Mouse (Mus musculus): ENCODE measurements around the gene Ddx31. TPM values are rescaled to one million over a fixed set of nuclear protein-coding genes. Genes with fewer than 3 reads are reported as not detected.
A peak's percentile ranks its signal among the peaks of the same experiment; 100 is the strongest.

The Ddx31 gene
- polyA plus RNA-seq, 1 experiment from 2014 or later, result 14.8 TPM

DNA sequence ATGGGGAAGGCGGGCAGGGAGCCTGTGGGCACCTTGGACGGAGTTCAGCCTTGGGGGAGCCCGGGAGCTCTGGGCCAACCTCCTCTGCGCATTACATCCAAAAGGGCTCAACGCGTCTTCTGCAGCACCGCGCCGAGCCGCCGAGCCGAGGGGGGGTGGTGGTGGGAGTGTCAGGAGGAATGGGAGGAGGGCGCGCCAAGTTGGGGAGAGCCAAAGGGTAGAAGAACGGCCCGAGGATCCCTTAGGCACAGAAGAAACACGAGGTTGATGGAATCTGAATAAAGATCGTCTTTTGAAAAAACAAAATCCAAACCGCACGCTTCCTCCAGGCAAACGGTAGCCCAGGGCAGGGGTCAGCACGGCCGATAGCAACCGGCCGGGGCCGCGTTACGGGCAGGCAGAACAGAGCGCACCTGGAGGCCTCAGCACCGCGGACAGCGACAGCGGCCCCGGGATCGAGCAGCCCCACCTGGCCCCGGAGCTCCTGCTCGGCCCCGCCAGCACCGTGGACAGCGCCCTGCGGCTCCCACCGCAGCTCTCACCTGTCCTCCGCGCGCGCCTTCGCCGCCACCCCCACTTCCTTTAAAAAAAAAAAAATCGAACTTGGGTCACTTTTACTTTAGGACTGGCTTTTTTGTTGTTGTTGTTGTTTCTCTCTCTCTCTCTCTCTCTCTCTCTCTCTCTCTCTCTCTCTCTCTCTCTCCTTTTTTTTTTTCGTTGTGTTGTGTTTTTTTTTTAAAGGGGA, 75.7 kb downstream of the Ddx31 start:
- H3K9ac ChIP-seq, result no peak overlapping the region
- H3K9me3 ChIP-seq, result no peaks in the 10 kb centered on the region
- under 1% methylated on average over 50 of the region's 50 CpGs for WGBS
- H3K4me2 ChIP-seq, result no peak overlapping the region
- no peak overlapping the region for H3K27ac ChIP-seq
- H3K4me3 ChIP-seq, result no peak overlapping the region
- no peaks in the 10 kb centered on the region for H3K36me3 ChIP-seq
- peaks cover 17% of the 10 kb centered on the region for H3K4me1 ChIP-seq
- peaks cover 98% of the 10 kb centered on the region for H3K27me3 ChIP-seq
- ATAC-seq (ENCODE audit: insufficient number of reproducible peaks, low FRiP score, low TSS enrichment, low read depth), result no peak

DNA sequence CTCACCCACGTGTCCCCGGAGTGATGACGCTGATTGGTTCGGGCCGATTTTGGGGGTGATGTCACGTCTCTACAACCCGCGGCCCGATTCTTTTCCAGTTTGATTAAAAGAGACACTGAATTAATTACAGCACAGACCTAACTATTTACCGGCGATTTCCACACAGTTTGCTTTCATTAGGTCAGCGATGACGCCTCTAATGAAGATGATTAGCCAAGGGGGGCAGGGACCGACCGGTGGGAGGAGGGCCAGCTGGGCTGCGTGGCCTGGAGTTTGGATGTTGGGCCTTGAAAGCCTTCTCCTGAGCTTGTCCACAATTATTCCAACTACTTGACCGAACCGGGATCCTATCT, 76.3 kb downstream of the Ddx31 start, which contains the start of gene Barhl1:
Gene Barhl1 (minus strand): TSS at position 156 of the 353 bp plus-strand sequence.
- Histone ChIP-seq H3K4me2 (no peak within 1 kb of the TSS), H3K4me1 (peaks cover 13% of the 10 kb centered on the region), H3K36me3 (no peaks in the 10 kb centered on the region), H3K27ac (no peak within 1 kb of the TSS), H3K9me3 (no peaks in the 10 kb centered on the region), H3K4me3 (no peak within 1 kb of the TSS), H3K9ac (no peak within 1 kb of the TSS), H3K27me3 (peaks cover 98% of the 10 kb centered on the region)
- WGBS, result 2% methylated on average over 18 of the region's 18 CpGs
- ATAC-seq (ENCODE audit: insufficient number of reproducible peaks, low FRiP score, low TSS enrichment, low read depth), result no peak

DNA sequence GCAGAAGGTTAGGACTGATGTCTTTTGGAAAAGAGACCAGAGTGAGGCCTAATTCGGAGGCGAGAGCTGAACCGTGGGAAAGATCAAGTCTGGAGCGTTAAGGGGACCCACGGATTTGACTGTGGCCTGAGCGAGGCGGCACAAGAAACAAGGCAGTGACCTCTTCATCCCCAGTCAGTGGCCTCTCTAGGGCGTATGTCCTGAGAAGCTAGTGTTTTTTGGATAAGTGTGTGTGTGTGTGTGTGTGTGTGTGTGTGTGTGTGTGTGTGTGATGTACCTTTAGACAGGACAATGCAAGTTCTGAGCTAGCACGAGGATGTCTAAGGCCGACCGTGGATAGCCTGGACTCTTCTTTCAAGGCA, 76.9 kb downstream of the Ddx31 start:
- Histone ChIP-seq H3K4me3 (no peak overlapping the region), H3K27ac (no peak overlapping the region), H3K9me3 (no peaks in the 10 kb centered on the region), H3K4me1 (peaks cover 11% of the 10 kb centered on the region), H3K9ac (no peak overlapping the region), H3K4me2 (no peak overlapping the region), H3K27me3 (peaks cover 98% of the 10 kb centered on the region), H3K36me3 (no peaks in the 10 kb centered on the region)
- WGBS, result 8% methylated on average over 11 of the region's 11 CpGs
- ATAC-seq (ENCODE audit: insufficient number of reproducible peaks, low FRiP score, low TSS enrichment, low read depth), result no peak

DNA sequence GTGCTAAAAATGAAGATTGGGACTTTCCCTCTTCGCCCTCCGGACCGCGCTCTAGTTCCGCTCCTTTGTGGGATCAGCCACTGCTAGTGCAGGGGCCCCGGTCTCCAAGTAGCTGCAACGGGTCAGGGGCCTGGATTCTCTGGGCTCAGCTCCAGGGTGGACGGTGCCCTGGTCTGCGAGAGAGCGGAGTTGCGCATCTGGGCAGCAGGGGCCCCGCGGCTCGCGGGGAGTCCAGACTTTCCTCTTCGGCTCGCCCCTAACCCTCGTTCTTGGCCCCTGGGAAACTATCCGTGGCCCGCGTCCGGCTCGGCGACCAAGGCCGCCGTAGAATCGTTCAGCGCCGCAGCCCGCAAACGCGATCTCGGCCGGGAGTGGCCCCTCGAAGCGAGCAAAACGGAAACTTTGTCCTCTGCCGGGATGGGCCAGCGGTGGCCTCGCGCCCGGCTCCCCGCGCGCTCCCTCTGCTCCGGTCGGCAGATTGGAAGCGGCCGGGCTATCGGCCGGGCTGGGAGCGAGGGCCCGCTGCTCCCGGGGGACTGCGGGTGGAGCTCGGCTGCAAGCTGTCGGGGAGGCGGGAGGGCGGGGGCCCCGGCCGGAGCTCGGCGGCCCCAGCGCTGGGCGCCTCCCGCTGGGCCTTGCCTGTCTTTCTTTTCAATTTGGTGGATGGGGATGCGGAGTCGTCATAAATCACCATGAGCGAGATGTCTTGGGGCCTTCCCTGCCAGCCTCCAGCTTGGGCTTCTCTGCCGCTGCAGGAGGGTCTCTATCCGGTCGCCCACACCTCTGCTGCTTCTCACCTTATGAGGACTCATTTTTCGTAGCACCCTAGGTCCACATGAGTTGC, 77.5 kb downstream of the Ddx31 start:
- ATAC-seq (ENCODE audit: insufficient number of reproducible peaks, low FRiP score, low TSS enrichment, low read depth), result no peak
- Histone ChIP-seq H3K4me2 (peak overlapping the region; percentile 22; the same call in 1 of the 2 replicates), H3K27me3 (peaks cover 98% of the 10 kb centered on the region), H3K4me3 (peak overlapping the region; percentile 14), H3K4me1 (peaks cover 11% of the 10 kb centered on the region), H3K27ac (no peak overlapping the region), H3K36me3 (no peaks in the 10 kb centered on the region), H3K9ac (no peak overlapping the region), H3K9me3 (no peaks in the 10 kb centered on the region)
- under 1% methylated on average over 72 of the region's 73 CpGs for WGBS

DNA sequence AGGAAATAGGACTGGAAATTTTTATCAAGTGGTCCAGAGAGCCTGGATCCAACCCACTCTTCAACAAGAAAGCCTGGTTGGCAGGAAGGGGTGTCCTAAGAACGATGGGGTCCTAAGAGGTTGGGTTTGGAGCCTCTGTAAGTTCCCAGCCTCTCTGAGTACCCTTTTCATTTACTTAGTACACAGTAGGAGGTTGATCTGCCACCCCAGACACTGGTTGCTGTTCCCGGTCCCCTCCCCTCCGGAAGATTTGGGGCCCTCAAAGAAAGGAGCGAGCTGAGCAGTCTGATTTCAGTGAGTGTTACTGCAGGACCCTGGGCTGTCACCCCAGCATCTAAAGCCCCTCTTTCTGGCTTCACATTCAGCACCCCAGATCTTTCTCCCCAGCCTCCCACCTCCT, 78.8 kb downstream of the Ddx31 start:
- no peak overlapping the region for H3K27ac ChIP-seq
- no peak overlapping the region for H3K4me3 ChIP-seq
- H3K9me3 ChIP-seq, result no peaks in the 10 kb centered on the region
- WGBS, result 3% methylated on average over 4 of the region's 4 CpGs
- no peak overlapping the region for H3K9ac ChIP-seq
- H3K4me1 ChIP-seq, result peaks cover 11% of the 10 kb centered on the region
- no peak for ATAC-seq (ENCODE audit: insufficient number of reproducible peaks, low FRiP score, low TSS enrichment, low read depth)
- H3K27me3 ChIP-seq, result peaks cover 96% of the 10 kb centered on the region
- no peaks in the 10 kb centered on the region for H3K36me3 ChIP-seq
- no peak overlapping the region for H3K4me2 ChIP-seq

DNA sequence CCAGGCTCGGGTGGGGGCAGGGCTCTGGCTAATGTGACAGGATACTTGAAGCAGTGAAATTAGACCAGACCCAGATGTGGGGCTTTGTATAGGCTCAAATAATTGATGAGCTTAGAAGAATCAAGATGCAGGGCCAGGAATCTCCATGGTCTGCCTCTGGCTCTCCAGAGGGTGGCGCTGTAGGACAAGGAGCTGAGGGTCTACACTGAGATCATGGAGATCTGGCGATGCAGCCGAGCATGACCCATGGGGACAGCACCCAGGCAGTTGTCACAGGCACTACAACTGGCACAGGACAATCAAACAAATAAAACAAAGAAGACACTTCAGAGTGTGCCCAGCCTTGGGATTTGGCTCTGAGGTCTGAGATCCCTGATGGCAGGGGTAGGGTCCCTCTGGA, 83.7 kb downstream of the Ddx31 start:
- H3K27ac ChIP-seq, result no peak overlapping the region
- 1% methylated on average over 4 of the region's 4 CpGs for WGBS
- no peaks in the 10 kb centered on the region for H3K4me1 ChIP-seq
- H3K9me3 ChIP-seq, result no peaks in the 10 kb centered on the region
- H3K27me3 ChIP-seq, result peaks cover 71% of the 10 kb centered on the region
- H3K36me3 ChIP-seq, result no peaks in the 10 kb centered on the region
- no peak overlapping the region for H3K9ac ChIP-seq
- H3K4me2 ChIP-seq, result no peak overlapping the region
- no peak overlapping the region for H3K4me3 ChIP-seq
- no peak for ATAC-seq (ENCODE audit: insufficient number of reproducible peaks, low FRiP score, low TSS enrichment, low read depth)

DNA sequence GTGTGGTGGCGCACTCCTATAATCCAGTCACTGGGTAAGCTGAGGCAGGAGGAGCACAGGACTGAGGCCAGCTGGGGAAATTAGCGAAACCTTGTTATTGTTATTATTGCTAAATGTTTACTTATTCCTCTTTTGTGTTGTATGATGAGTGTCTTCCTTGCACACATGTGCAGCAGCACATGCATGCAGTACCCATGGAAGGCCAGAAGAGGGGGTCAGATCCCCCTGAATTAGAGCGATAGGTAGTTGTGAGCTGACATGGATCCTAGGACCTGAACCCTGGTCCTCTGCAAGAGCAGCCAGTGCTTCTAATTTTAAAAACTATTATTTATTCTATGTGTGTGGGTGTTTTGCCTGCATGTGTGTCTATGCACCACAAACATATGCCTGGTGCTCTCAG, 90.4 kb downstream of the Ddx31 start:
- WGBS, result 92% methylated on average over 3 of the region's 3 CpGs
- Histone ChIP-seq H3K27ac (no peak overlapping the region), H3K36me3 (no peaks in the 10 kb centered on the region), H3K27me3 (peaks cover 12% of the 10 kb centered on the region), H3K4me3 (no peak overlapping the region), H3K9ac (no peak overlapping the region), H3K4me1 (no peaks in the 10 kb centered on the region), H3K4me2 (no peak overlapping the region), H3K9me3 (no peaks in the 10 kb centered on the region)
- ATAC-seq (ENCODE audit: insufficient number of reproducible peaks, low FRiP score, low TSS enrichment, low read depth), result no peak

DNA sequence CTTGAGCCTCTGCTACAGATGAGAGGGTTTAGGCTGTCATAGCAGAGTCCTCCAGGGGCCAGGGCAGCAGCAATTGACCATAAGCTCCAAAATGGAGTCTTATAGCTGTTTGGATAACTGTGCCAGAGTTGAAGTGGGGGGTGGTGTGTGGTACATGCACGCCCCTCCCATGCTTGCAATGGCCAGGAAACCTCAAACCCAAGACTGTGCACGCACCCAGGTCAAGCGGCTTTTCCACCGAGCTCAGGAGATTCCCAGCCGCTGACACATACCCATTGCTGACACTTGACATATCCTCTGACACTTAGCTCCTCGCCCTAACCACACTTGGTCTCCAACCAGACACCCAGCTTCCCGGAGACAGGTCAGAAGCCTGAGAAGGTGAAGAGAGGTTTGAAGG, 98.8 kb downstream of the Ddx31 start:
- Histone ChIP-seq H3K36me3 (no peaks in the 10 kb centered on the region), H3K9me3 (no peaks in the 10 kb centered on the region), H3K27me3 (peaks cover 18% of the 10 kb centered on the region; the same call in 1 of the 2 replicates), H3K4me3 (no peak overlapping the region), H3K9ac (no peak overlapping the region), H3K27ac (no peak overlapping the region), H3K4me2 (no peak overlapping the region), H3K4me1 (no peaks in the 10 kb centered on the region)
- ATAC-seq (ENCODE audit: insufficient number of reproducible peaks, low FRiP score, low TSS enrichment, low read depth), result no peak
- WGBS, result 60% methylated on average over 7 of the region's 7 CpGs

DNA sequence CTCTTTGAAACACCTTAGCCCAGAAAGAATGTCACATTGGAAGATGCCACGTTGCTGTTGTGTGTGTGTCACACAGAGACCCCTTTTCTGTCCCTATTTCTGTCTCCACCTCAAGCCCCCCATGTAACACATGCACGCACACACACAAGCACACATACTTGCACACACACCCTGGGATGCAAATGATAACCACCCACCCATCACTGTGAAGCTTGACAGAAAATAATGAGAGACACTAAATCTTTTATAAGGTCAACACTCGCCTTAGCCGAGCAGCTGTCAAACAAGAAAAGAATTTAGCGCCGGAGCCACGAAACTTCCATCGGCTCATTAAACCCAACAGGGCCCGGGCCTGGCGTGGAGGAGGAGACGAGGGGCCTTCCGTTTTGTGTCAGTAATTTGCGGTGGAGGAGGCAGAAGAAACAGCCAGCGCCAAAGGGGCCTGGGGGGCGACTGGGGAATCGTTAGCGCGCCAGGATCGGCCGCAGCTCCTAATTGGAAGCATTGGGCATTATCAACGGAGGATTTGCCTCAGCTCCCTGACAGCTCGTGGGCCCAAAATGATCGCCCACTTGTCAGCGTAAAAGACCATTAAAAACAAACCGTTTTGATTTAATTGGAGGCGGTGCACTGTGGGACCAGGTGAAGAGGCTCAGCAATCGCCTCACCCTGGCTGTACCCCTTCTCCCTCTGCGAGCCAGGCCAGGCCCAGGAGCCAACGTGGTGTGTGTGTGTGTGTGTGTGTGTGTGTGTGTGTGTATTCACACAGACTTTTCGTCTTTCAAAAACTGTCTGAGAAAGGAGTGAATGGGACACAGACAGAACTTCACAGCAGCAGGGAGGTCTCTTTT, 103.7 kb downstream of the Ddx31 start:
- Histone ChIP-seq H3K9ac (no peak overlapping the region), H3K4me2 (0 out of 2 replicates have a peak overlapping the region, but pooled peaks have one; percentile 10), H3K9me3 (no peaks in the 10 kb centered on the region), H3K4me3 (no peak overlapping the region), H3K27ac (no peak overlapping the region), H3K4me1 (no peaks in the 10 kb centered on the region), H3K27me3 (peaks cover 38% of the 10 kb centered on the region), H3K36me3 (no peaks in the 10 kb centered on the region)
- WGBS, result 19% methylated on average over 29 of the region's 30 CpGs
- no peak for ATAC-seq (ENCODE audit: insufficient number of reproducible peaks, low FRiP score, low TSS enrichment, low read depth)

DNA sequence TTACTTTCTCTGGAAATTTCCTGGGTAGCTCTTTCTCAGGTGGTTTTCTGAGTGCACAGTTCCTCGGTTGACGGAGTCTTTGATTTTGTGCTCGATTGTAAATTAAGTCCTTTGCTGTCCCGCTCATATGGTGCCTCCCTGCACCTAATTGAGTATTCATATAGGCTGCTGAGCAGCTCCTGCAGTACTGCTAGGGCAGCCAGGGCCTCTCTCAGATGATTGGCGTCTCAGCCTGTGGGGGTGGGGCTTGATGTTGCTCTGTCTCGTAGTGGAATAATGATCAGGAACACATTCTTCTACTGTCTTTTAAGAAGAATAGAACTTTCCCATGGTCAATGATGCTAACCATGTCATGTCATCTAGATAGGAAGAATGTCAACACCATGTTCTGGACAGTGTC, 105.2 kb downstream of the Ddx31 start:
- 51% methylated on average over 6 of the region's 6 CpGs for WGBS
- no peaks in the 10 kb centered on the region for H3K36me3 ChIP-seq
- H3K4me2 ChIP-seq, result no peak overlapping the region
- H3K4me1 ChIP-seq, result no peaks in the 10 kb centered on the region
- H3K27ac ChIP-seq, result no peak overlapping the region
- no peak overlapping the region for H3K4me3 ChIP-seq
- no peak overlapping the region for H3K9ac ChIP-seq
- ATAC-seq (ENCODE audit: insufficient number of reproducible peaks, low FRiP score, low TSS enrichment, low read depth), result no peak
- no peaks in the 10 kb centered on the region for H3K9me3 ChIP-seq
- H3K27me3 ChIP-seq, result peaks cover 29% of the 10 kb centered on the region

DNA sequence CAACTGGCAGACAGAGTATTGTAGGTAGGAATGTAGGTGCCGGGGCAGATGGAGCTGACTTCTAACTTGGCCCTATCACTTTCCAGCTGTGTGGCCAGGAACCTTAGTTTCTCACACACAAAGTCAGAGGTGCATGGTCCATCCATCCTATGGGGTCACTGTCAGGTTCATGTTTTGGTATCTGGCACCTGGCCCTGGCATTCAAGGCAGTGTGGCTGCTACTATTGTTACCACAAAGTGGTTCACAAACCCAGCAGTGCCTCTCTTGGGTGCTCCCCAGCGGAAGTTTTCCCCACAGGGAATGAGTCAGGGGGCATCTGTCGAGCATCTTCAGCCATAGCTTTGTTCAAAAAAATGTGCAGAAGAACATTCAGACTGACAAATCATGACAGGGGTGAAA, 106.1 kb downstream of the Ddx31 start:
- no peak overlapping the region for H3K27ac ChIP-seq
- 72% methylated on average over 3 of the region's 3 CpGs for WGBS
- no peaks in the 10 kb centered on the region for H3K36me3 ChIP-seq
- H3K4me1 ChIP-seq, result no peaks in the 10 kb centered on the region
- no peak for ATAC-seq (ENCODE audit: insufficient number of reproducible peaks, low FRiP score, low TSS enrichment, low read depth)
- H3K9me3 ChIP-seq, result no peaks in the 10 kb centered on the region
- H3K4me2 ChIP-seq, result no peak overlapping the region
- no peak overlapping the region for H3K4me3 ChIP-seq
- no peak overlapping the region for H3K9ac ChIP-seq
- peaks cover 25% of the 10 kb centered on the region for H3K27me3 ChIP-seq
